Mouse (Mus musculus): ENCODE data around the gene Sult6b1. TPM values are rescaled to one million over a fixed set of nuclear protein-coding genes. Genes with fewer than 3 reads are reported as not detected.
A peak's percentile ranks its signal among the peaks of the same experiment; 100 is the strongest.

The Sult6b1 gene
- polyA plus RNA-seq, 1 experiment from 2014 or later: not detected

GRCm38 (mm10) chr17:78915772-78916171 is 9.0 kb upstream of the Sult6b1 start:
- peak overlapping the region; percentile 94 for H3K27ac ChIP-seq
- peak overlapping the region; percentile 79 for H3K4me3 ChIP-seq (replicated peaks)

GRCm38 (mm10) chr17:78913921-78914320 is 7.1 kb upstream of the Sult6b1 start:
- Histone ChIP-seq H3K4me2 (no peak overlapping the region), H3K9ac (no peak overlapping the region), H3K9me3 (replicated peaks) (no peaks in the 10 kb centered on the region), H3K27ac (no peak overlapping the region), H3K4me3 (replicated peaks) (no peak overlapping the region), H3K4me1 (peaks cover 23% of the 10 kb centered on the region), H3K27me3 (no peaks in the 10 kb centered on the region), H3K36me3 (peaks cover 8% of the 10 kb centered on the region)
- no peak for ATAC-seq (replicated peaks; ENCODE audit: low FRiP score)
- WGBS: 62% methylated on average over 3 of the region's 3 CpGs

More at GRCm38 (mm10) chr17:78915772-78916171, 9.0 kb upstream of the Sult6b1 start:
- 50% methylated on average over 6 of the region's 6 CpGs for WGBS
- no peaks in the 10 kb centered on the region for H3K27me3 ChIP-seq
- peaks cover 23% of the 10 kb centered on the region for H3K4me1 ChIP-seq
- H3K9ac ChIP-seq: peak overlapping the region; percentile 79
- no peak for ATAC-seq (replicated peaks; ENCODE audit: low FRiP score)
- peaks cover 24% of the 10 kb centered on the region for H3K36me3 ChIP-seq
- no peaks in the 10 kb centered on the region for H3K9me3 ChIP-seq (replicated peaks)
- H3K4me2 ChIP-seq: peak overlapping the region; percentile 82

GRCm38 (mm10) chr17:78912861-78913281 is 6.1 kb upstream of the Sult6b1 start:
- H3K4me1 ChIP-seq: peaks cover 20% of the 10 kb centered on the region
- H3K9ac ChIP-seq: no peak overlapping the region
- H3K4me2 ChIP-seq: peak overlapping the region; percentile 58
- no peak for ATAC-seq (replicated peaks; ENCODE audit: low FRiP score)
- H3K27me3 ChIP-seq: no peaks in the 10 kb centered on the region
- no peaks in the 10 kb centered on the region for H3K36me3 ChIP-seq
- H3K4me3 ChIP-seq (replicated peaks): peak overlapping the region; percentile 44
- H3K27ac ChIP-seq: 0 out of 2 replicates have a peak overlapping the region, but pooled peaks have one; percentile 37
- WGBS: 28% methylated on average over 6 of the region's 6 CpGs
- no peaks in the 10 kb centered on the region for H3K9me3 ChIP-seq (replicated peaks)

- 83% methylated on average over 2 of the region's 2 CpGs for WGBS
- no peak for ATAC-seq (replicated peaks; ENCODE audit: low FRiP score)
Observed at GRCm38 (mm10) chr17:78909374-78909773, 2.6 kb upstream of the Sult6b1 start.

GRCm38 (mm10) chr17:78903158-78903557 is 3.6 kb downstream of the Sult6b1 start:
- Histone ChIP-seq H3K4me1 (0 out of 2 replicates have a peak, but pooled peaks cover 4% of the 10 kb centered on the region), H3K4me3 (replicated peaks) (no peak overlapping the region), H3K36me3 (no peaks in the 10 kb centered on the region), H3K27ac (no peak overlapping the region), H3K9me3 (replicated peaks) (no peaks in the 10 kb centered on the region), H3K9ac (no peak overlapping the region), H3K27me3 (no peaks in the 10 kb centered on the region), H3K4me2 (no peak overlapping the region)
- WGBS: 57% methylated on average over 2 of the region's 2 CpGs
- no peak for ATAC-seq (replicated peaks; ENCODE audit: low FRiP score)

More at GRCm38 (mm10) chr17:78909374-78909773, 2.6 kb upstream of the Sult6b1 start:
- no peak overlapping the region for H3K4me3 ChIP-seq (replicated peaks)
- no peak overlapping the region for H3K4me2 ChIP-seq
- H3K9ac ChIP-seq: no peak overlapping the region
- H3K9me3 ChIP-seq (replicated peaks): no peaks in the 10 kb centered on the region
- H3K27ac ChIP-seq: no peak overlapping the region
- H3K27me3 ChIP-seq: no peaks in the 10 kb centered on the region
- H3K4me1 ChIP-seq: 0 out of 2 replicates have a peak, but pooled peaks cover 8% of the 10 kb centered on the region
- H3K36me3 ChIP-seq: no peaks in the 10 kb centered on the region

GRCm38 (mm10) chr17:78895394-78895793 is 11.4 kb downstream of the Sult6b1 start:
- Histone ChIP-seq H3K9ac (0 out of 2 replicates have a peak overlapping the region, but pooled peaks have one; percentile 16), H3K4me2 (peak overlapping the region; percentile 52), H3K27ac (no peak overlapping the region), H3K4me3 (replicated peaks) (0 out of 2 replicates have a peak overlapping the region, but pooled peaks have one; percentile 17), H3K4me1 (no peaks in the 10 kb centered on the region), H3K36me3 (no peaks in the 10 kb centered on the region), H3K9me3 (replicated peaks) (no peaks in the 10 kb centered on the region), H3K27me3 (no peaks in the 10 kb centered on the region)
- 22% methylated on average over 8 of the region's 8 CpGs for WGBS
- peak; percentile 60; the same call in 1 of the 2 replicates for ATAC-seq (replicated peaks; ENCODE audit: low FRiP score)

GRCm38 (mm10) chr17:78894991-78895390 is 11.8 kb downstream of the Sult6b1 start:
- no peak overlapping the region for H3K9ac ChIP-seq
- no peaks in the 10 kb centered on the region for H3K36me3 ChIP-seq
- H3K4me1 ChIP-seq: no peaks in the 10 kb centered on the region
- no peaks in the 10 kb centered on the region for H3K9me3 ChIP-seq (replicated peaks)
- H3K4me3 ChIP-seq (replicated peaks): no peak overlapping the region
- peak overlapping the region; percentile 52 for H3K4me2 ChIP-seq
- WGBS: 78% methylated on average over 7 of the region's 7 CpGs
- H3K27ac ChIP-seq: no peak overlapping the region
- no peak for ATAC-seq (replicated peaks; ENCODE audit: low FRiP score)
- no peaks in the 10 kb centered on the region for H3K27me3 ChIP-seq

GRCm38 (mm10) chr17:78891020-78891419 is 15.8 kb downstream of the Sult6b1 start:
- WGBS: 82% methylated on average over 9 of the region's 9 CpGs
- Histone ChIP-seq H3K4me3 (replicated peaks) (no peak overlapping the region), H3K4me2 (no peak overlapping the region), H3K36me3 (no peaks in the 10 kb centered on the region), H3K9ac (no peak overlapping the region), H3K4me1 (no peaks in the 10 kb centered on the region), H3K27ac (no peak overlapping the region), H3K9me3 (replicated peaks) (no peaks in the 10 kb centered on the region), H3K27me3 (no peaks in the 10 kb centered on the region)
- ATAC-seq (replicated peaks; ENCODE audit: low FRiP score): no peak

GRCm38 (mm10) chr17:78889184-78889583 is 17.6 kb downstream of the Sult6b1 start:
- no peaks in the 10 kb centered on the region for H3K36me3 ChIP-seq
- H3K27ac ChIP-seq: no peak overlapping the region
- no peak for ATAC-seq (replicated peaks; ENCODE audit: low FRiP score)
- no peaks in the 10 kb centered on the region for H3K4me1 ChIP-seq
- H3K9me3 ChIP-seq (replicated peaks): no peaks in the 10 kb centered on the region
- no peak overlapping the region for H3K4me3 ChIP-seq (replicated peaks)
- no peak overlapping the region for H3K9ac ChIP-seq
- H3K4me2 ChIP-seq: no peak overlapping the region
- WGBS: 57% methylated on average over 3 of the region's 3 CpGs
- no peaks in the 10 kb centered on the region for H3K27me3 ChIP-seq

- 90% methylated on average over 4 of the region's 4 CpGs for whole genome bisulfite sequencing
- ATAC-seq (replicated peaks; ENCODE audit: low FRiP score): no peak
- Histone ChIP-seq H3K4me3 (replicated peaks) (no peak overlapping the region), H3K27ac (no peak overlapping the region), H3K36me3 (no peaks in the 10 kb centered on the region), H3K4me2 (no peak overlapping the region), H3K27me3 (no peaks in the 10 kb centered on the region), H3K4me1 (no peaks in the 10 kb centered on the region), H3K9ac (no peak overlapping the region), H3K9me3 (replicated peaks) (no peaks in the 10 kb centered on the region)
Observed at GRCm38 (mm10) chr17:78888554-78888953, 18.2 kb downstream of the Sult6b1 start.

GRCm38 (mm10) chr17:78885286-78886065 is 21.3 kb downstream of the Sult6b1 start:
- H3K9ac ChIP-seq: no peak overlapping the region
- no peaks in the 10 kb centered on the region for H3K9me3 ChIP-seq (replicated peaks)
- H3K4me1 ChIP-seq: peaks cover 15% of the 10 kb centered on the region
- 83% methylated on average over 5 of the region's 5 CpGs for WGBS
- H3K27me3 ChIP-seq: no peaks in the 10 kb centered on the region
- H3K4me2 ChIP-seq: no peak overlapping the region
- H3K4me3 ChIP-seq (replicated peaks): no peak overlapping the region
- ATAC-seq (replicated peaks; ENCODE audit: low FRiP score): no peak
- no peaks in the 10 kb centered on the region for H3K36me3 ChIP-seq
- no peak overlapping the region for H3K27ac ChIP-seq

GRCm38 (mm10) chr17:78883291-78883690 is 23.5 kb downstream of the Sult6b1 start:
- no peak overlapping the region for H3K9ac ChIP-seq
- H3K36me3 ChIP-seq: no peaks in the 10 kb centered on the region; the same call in 1 of the 2 replicates
- H3K4me2 ChIP-seq: no peak overlapping the region
- H3K27me3 ChIP-seq: no peaks in the 10 kb centered on the region
- 90% methylated on average over 4 of the region's 4 CpGs for WGBS
- no peak for ATAC-seq (replicated peaks; ENCODE audit: low FRiP score)
- peaks cover 15% of the 10 kb centered on the region for H3K4me1 ChIP-seq
- no peak overlapping the region for H3K4me3 ChIP-seq (replicated peaks)
- H3K9me3 ChIP-seq (replicated peaks): no peaks in the 10 kb centered on the region
- no peak overlapping the region for H3K27ac ChIP-seq
